Mouse (Mus musculus) MEL (cell line): ENCODE measurements around the gene Slc4a1. TPM values are rescaled to one million over a fixed set of nuclear protein-coding genes. Genes with fewer than 3 reads are reported as not detected.

Experiments used
- DNase-seq: peaks from one replicate; pipeline ENCODE4 v3.0.0; 2011; ENCODE audit warnings: low read depth, low spot score
- H3K27ac ChIP-seq: 2 replicates; pipeline ENCODE4 v1.5.1; 2012; ENCODE audit warnings: low read depth, mild to moderate bottlenecking, control low read depth, low read length, moderate library complexity; ENCODE audit not compliant: control insufficient read depth
- H3K27me3 ChIP-seq, 2 experiments: fragments of 150-350 bp in 1 of 2; sonication (generic) in 1 of 2; 2 replicates each; pipeline ENCODE4 v1.6.1; 2012; ENCODE audit warnings: low read length in 2 of 2, mild to moderate bottlenecking in 2 of 2, improper control_type of control experiment in 1 of 2, moderate library complexity in 1 of 2; ENCODE audit not compliant: insufficient read depth in 2 of 2, control insufficient read depth in 1 of 2
- H3K36me3 ChIP-seq, 2 experiments: 2 replicates each; pipeline ENCODE4 v1.6.1; 2012 to 2014; ENCODE audit warnings: low read length in 2 of 2, improper control_type of control experiment in 1 of 2, inconsistent platforms in 1 of 2, mild to moderate bottlenecking in 1 of 2; ENCODE audit not compliant: insufficient read depth in 2 of 2, control insufficient read depth in 1 of 2
- H3K4me1 ChIP-seq, 2 experiments: fragments of 150-350 bp in 1 of 2; sonication (generic) in 1 of 2; 2 replicates each; pipeline ENCODE4 v1.6.1; 2012; ENCODE audit warnings: low read length in 2 of 2, improper control_type of control experiment in 1 of 2, mild to moderate bottlenecking in 1 of 2; ENCODE audit not compliant: insufficient read depth in 2 of 2, control insufficient read depth in 1 of 2
- H3K4me3 ChIP-seq, 2 experiments: fragments of 150-350 bp in 1 of 2; sonication (generic) in 1 of 2; 2 replicates each; pipeline ENCODE4 v1.5.1; 2012; ENCODE audit warnings: low read depth in 2 of 2, low read length in 2 of 2, mild to moderate bottlenecking in 2 of 2, moderate library complexity in 2 of 2, control low read depth in 1 of 2, improper control_type of control experiment in 1 of 2; ENCODE audit not compliant: control insufficient read depth in 1 of 2, insufficient read depth in 1 of 2
- H3K79me2 ChIP-seq: 2 replicates; pipeline ENCODE4 v1.6.1; 2012; ENCODE audit warnings: mild to moderate bottlenecking, low read length, moderate library complexity; ENCODE audit not compliant: control insufficient read depth, poor library complexity, insufficient read depth
- H3K9ac ChIP-seq: 2 replicates; pipeline ENCODE4 v1.6.1; 2012; ENCODE audit warnings: low read depth, mild to moderate bottlenecking, control low read depth, low read length, moderate library complexity; ENCODE audit not compliant: control insufficient read depth, poor library complexity, severe bottlenecking
- H3K9me3 ChIP-seq: fragments of 150-350 bp; sonication (generic); replicated peaks from 2 replicates; pipeline ENCODE4 v1.6.1; 2012; ENCODE audit warnings: mild to moderate bottlenecking, low read length, improper control_type of control experiment, moderate library complexity; ENCODE audit not compliant: insufficient read depth
- BHLHE40 ChIP-seq: IDR thresholded peaks from 2 replicates; pipeline ENCODE4 v1.6.1; 2012; ENCODE audit warnings: low read depth, mild to moderate bottlenecking, inconsistent platforms, low read length, improper control_type of control experiment, borderline replicate concordance
- CTCF ChIP-seq, 3 experiments: IDR thresholded peaks in 2 of 3; conservative IDR thresholded peaks in 1 of 3; 2 replicates each; pipeline ENCODE4 v1.5.1; 2011 to 2012; ENCODE audit warnings: low read length in 3 of 3, low read depth in 2 of 3, mild to moderate bottlenecking in 2 of 3, improper control_type of control experiment in 1 of 3, inconsistent platforms in 1 of 3, mixed read lengths in 1 of 3, moderate library complexity in 1 of 3; ENCODE audit not compliant: control insufficient read depth in 1 of 3, insufficient read depth in 1 of 3, poor library complexity in 1 of 3, severe bottlenecking in 1 of 3
- E2F4 ChIP-seq: IDR thresholded peaks from 2 replicates; pipeline ENCODE4 v1.6.1; 2011; ENCODE audit warnings: low read depth, low read length, improper control_type of control experiment, borderline replicate concordance
- ELF1 ChIP-seq: IDR thresholded peaks from 2 replicates; pipeline ENCODE4 v1.6.1; 2014; ENCODE audit warnings: low read depth, mild to moderate bottlenecking, inconsistent platforms, low read length, improper control_type of control experiment, moderate library complexity
- ETS1 ChIP-seq: IDR thresholded peaks from 2 replicates; pipeline ENCODE4 v1.6.1; 2012; ENCODE audit warnings: low read depth, mild to moderate bottlenecking, inconsistent platforms, low read length, improper control_type of control experiment, moderate library complexity
- GATA1 ChIP-seq: IDR thresholded peaks from 2 replicates; pipeline ENCODE4 v1.6.1; 2011; ENCODE audit warnings: low read depth, low read length, improper control_type of control experiment
- JUND ChIP-seq: IDR thresholded peaks from 2 replicates; pipeline ENCODE4 v1.6.1; 2011; ENCODE audit warnings: low read depth, mild to moderate bottlenecking, improper control_type of control experiment, low read length
- KAT2A ChIP-seq: conservative IDR thresholded peaks from 2 replicates; pipeline ENCODE4 v1.6.1; 2012; ENCODE audit warnings: low read depth, low read length, improper control_type of control experiment, inconsistent platforms
- MAFK ChIP-seq: IDR thresholded peaks from 2 replicates; pipeline ENCODE4 v1.6.1; 2011; ENCODE audit warnings: low read depth, mild to moderate bottlenecking, low read length, improper control_type of control experiment, borderline replicate concordance
- MAX ChIP-seq: IDR thresholded peaks from 2 replicates; pipeline ENCODE4 v1.6.1; 2011; ENCODE audit warnings: low read length, improper control_type of control experiment
- MAZ ChIP-seq: IDR thresholded peaks from 2 replicates; pipeline ENCODE4 v1.6.1; 2012; ENCODE audit warnings: low read depth, mild to moderate bottlenecking, inconsistent platforms, low read length, improper control_type of control experiment
- MYB ChIP-seq: IDR thresholded peaks from 2 replicates; pipeline ENCODE4 v1.6.1; 2011; ENCODE audit warnings: mild to moderate bottlenecking, low read depth, low read length, improper control_type of control experiment
- NELFE ChIP-seq: IDR thresholded peaks from 2 replicates; pipeline ENCODE4 v1.6.1; 2011; ENCODE audit warnings: low read depth, low read length, improper control_type of control experiment
- NRF1 ChIP-seq: IDR thresholded peaks from 2 replicates; pipeline ENCODE4 v1.6.1; 2014; ENCODE audit warnings: low read depth, mild to moderate bottlenecking, inconsistent platforms, low read length, improper control_type of control experiment, moderate library complexity; ENCODE audit not compliant: poor library complexity, insufficient read depth, severe bottlenecking
- SIN3A ChIP-seq: IDR thresholded peaks from 2 replicates; pipeline ENCODE4 v1.6.1; 2012; ENCODE audit warnings: low read length, improper control_type of control experiment, inconsistent platforms
- SMC3 ChIP-seq: IDR thresholded peaks from 2 replicates; pipeline ENCODE4 v1.6.1; 2011; ENCODE audit warnings: low read depth, low read length, improper control_type of control experiment
- TAL1 ChIP-seq: IDR thresholded peaks from 2 replicates; pipeline ENCODE4 v1.6.1; 2012; ENCODE audit warnings: mild to moderate bottlenecking, inconsistent platforms, low read length, moderate library complexity, mixed read lengths
- TBP ChIP-seq: IDR thresholded peaks from 2 replicates; pipeline ENCODE4 v1.8.0; 2011; ENCODE audit warnings: low read depth, low read length, improper control_type of control experiment
- USF1 ChIP-seq: IDR thresholded peaks from 2 replicates; pipeline ENCODE4 v1.6.1; 2014; ENCODE audit warnings: low read depth, mild to moderate bottlenecking, inconsistent platforms, low read length, improper control_type of control experiment, moderate library complexity
- USF2 ChIP-seq, 2 experiments: IDR thresholded peaks; 2 replicates each; pipeline ENCODE4 v1.6.1; 2011 to 2012; ENCODE audit warnings: improper control_type of control experiment in 2 of 2, low read length in 2 of 2, borderline replicate concordance in 1 of 2, inconsistent platforms in 1 of 2, low read depth in 1 of 2, mild to moderate bottlenecking in 1 of 2; ENCODE audit not compliant: insufficient read depth in 1 of 2
- ZKSCAN1 ChIP-seq: IDR thresholded peaks from 2 replicates; pipeline ENCODE4 v1.6.1; 2012; ENCODE audit warnings: low read depth, mild to moderate bottlenecking, inconsistent platforms, low read length, improper control_type of control experiment, moderate library complexity
- ZMIZ1 ChIP-seq: IDR thresholded peaks from 2 replicates; pipeline ENCODE4 v1.6.1; 2012; ENCODE audit warnings: low read depth, mild to moderate bottlenecking, inconsistent platforms, low read length, improper control_type of control experiment, moderate library complexity
- ZNF384 ChIP-seq: IDR thresholded peaks from 2 replicates; pipeline ENCODE4 v1.6.1; 2012; ENCODE audit warnings: low read depth, mild to moderate bottlenecking, inconsistent platforms, low read length, improper control_type of control experiment
- polyA plus RNA-seq, 2 experiments: library from polyadenylated mRNA; stranded (reverse) in 1 of 2; unstranded in 1 of 2; fragments of >175 nt in 1 of 2; fragments of >200 nt in 1 of 2; gene quantifications; 2 replicates each; pipeline versions ENCODE4 v1.2.1 to v1.2.4; 2012; ENCODE audit warnings: low replicate concordance in 2 of 2, low read depth in 1 of 2; ENCODE audit not compliant: insufficient read length in 2 of 2, insufficient read depth in 1 of 2, missing spikeins in 1 of 2
- total RNA-seq: library from RNA; depleted of rRNA; stranded (reverse); fragments of 300-350 nt; gene quantifications from 2 replicates; pipeline ENCODE4 v1.2.3, GENCODE M21; 2012

Slc4a1 gene
- total and polyA plus RNA-seq, 3 experiments: 0.23 to 0.35 TPM; not detected in 1

GRCm38 (mm10) chr11:102380091-102380490 lies 14.1 kb upstream of the Slc4a1 start:
- Histone ChIP-seq H3K79me2 (no peaks in the 10 kb centered on the region), H3K27me3 (no peaks in the 10 kb centered on the region), H3K4me3 (no peak overlapping the region), H3K4me1 (peaks cover 0 to 6% of the 10 kb centered on the region in 2 experiments; a peak in 2 of 4 replicates), H3K9me3 (no peaks in the 10 kb centered on the region), H3K27ac (no peak overlapping the region), H3K36me3 (peaks cover 0 to 2% of the 10 kb centered on the region in 2 experiments; a peak in 2 of 4 replicates), H3K9ac (no peak overlapping the region)
- TF ChIP-seq JUND (no peak), ZKSCAN1 (no peak), NELFE (no peak), MAZ (no peak), E2F4 (no peak), ELF1 (no peak), GATA1 (no peak), MAX (no peak), ZMIZ1 (no peak), MAFK (no peak), CTCF (IDR thresholded peaks at IDR 0.05 in 2 of 3, conservative IDR thresholded peaks at IDR 0.05 in 1 of 3; ENCODE audit: control insufficient read depth in 1 of 3, insufficient read depth in 1 of 3, low read depth in 2 of 3, low read length in 3 of 3, poor library complexity in 1 of 3, severe bottlenecking in 1 of 3) (no peak), SMC3 (no peak), ZNF384 (no peak)
- DNase-seq: no peak

DNA sequence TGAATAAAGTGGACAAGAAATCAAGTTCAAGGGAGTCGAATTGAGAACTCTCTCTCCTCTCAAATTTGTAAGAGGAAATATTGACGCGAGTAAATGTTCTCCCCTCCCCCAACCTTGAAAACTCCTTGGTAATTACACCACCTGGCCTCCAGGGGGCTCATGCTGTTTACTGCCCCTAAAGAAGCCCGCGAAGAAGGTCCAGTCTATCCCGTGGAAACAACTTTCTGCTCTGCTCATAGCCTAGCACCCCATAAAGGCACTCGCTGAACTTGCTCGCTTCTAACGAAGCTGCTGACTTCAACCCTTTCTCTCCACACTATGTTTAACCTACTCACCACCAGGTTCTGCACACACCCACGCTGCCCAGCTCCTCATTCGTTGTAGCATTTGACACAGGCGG lies 11.2 kb upstream of the Slc4a1 start:
- H3K9ac ChIP-seq: no peak overlapping the region
- DNase-seq: peak; percentile 19
- H3K4me1 ChIP-seq: peaks cover 0 to 9% of the 10 kb centered on the region in 2 experiments; a peak in 2 of 4 replicates
- no peak overlapping the region for H3K4me3 ChIP-seq
- H3K9me3 ChIP-seq: no peaks in the 10 kb centered on the region
- H3K27ac ChIP-seq: no peak overlapping the region
- H3K79me2 ChIP-seq: no peaks in the 10 kb centered on the region
- H3K27me3 ChIP-seq: peaks cover 0 to 1% of the 10 kb centered on the region in 2 experiments; a peak in 2 of 4 replicates
- H3K36me3 ChIP-seq: peaks cover 0 to 2% of the 10 kb centered on the region in 2 experiments; a peak in 2 of 4 replicates
- no peak for TF ChIP-seq ZNF384
- peak; percentile 20; the same call in 1 of the 2 replicates for TF ChIP-seq SMC3
- peak in 2 of 3 experiments; percentile 24 to 35; a peak in 2 of 6 replicates for TF ChIP-seq CTCF (IDR thresholded peaks at IDR 0.05 in 2 of 3, conservative IDR thresholded peaks at IDR 0.05 in 1 of 3; ENCODE audit: control insufficient read depth in 1 of 3, insufficient read depth in 1 of 3, low read depth in 2 of 3, low read length in 3 of 3, poor library complexity in 1 of 3, severe bottlenecking in 1 of 3)
- TF ChIP-seq, all 39 proteins: peak for 2

DNA sequence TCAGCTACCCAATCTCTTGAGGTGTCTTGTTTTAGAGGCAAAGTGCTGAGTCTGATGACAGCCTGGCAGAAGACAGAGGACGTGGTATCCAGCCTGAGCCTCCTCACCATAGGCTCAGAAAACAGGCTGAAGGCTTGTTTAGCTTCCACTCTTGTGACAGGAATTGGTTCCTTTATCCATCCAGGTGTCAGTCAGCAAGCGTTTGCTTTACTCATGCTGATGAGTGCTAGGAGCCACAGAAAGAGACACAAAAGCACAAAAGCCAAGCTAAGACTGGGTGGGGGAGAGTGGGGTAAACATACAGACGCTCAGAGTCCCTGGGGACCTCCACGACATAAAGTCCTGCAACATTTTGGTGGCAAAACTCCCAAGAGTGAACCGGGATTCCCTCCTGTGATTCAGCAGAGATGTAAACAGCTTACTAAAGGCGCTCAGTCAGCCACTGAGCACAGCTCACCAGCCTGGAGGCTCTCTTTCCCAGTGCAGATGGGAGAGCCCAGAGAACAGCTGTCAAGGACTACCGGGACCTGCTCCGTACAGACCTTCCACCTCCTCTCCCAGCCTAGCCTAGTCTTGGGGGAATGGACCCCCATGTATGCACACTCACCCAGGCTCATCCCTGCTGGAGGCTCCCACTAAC lies 10.3 kb upstream of the Slc4a1 start:
- no peak overlapping the region for H3K4me3 ChIP-seq
- peaks cover 0 to 1% of the 10 kb centered on the region in 2 experiments; a peak in 2 of 4 replicates for H3K27me3 ChIP-seq
- DNase-seq: no peak
- no peaks in the 10 kb centered on the region for H3K79me2 ChIP-seq
- no peak overlapping the region for H3K27ac ChIP-seq
- H3K36me3 ChIP-seq: peaks cover 0 to 2% of the 10 kb centered on the region in 2 experiments; a peak in 2 of 4 replicates
- H3K9me3 ChIP-seq: no peaks in the 10 kb centered on the region
- H3K9ac ChIP-seq: no peak overlapping the region
- peaks cover 0 to 9% of the 10 kb centered on the region in 2 experiments; a peak in 2 of 4 replicates for H3K4me1 ChIP-seq
- TF ChIP-seq MYB (no peak), BHLHE40 (no peak), KAT2A (no peak), MAZ (no peak), TBP (no peak), NRF1 (no peak), ETS1 (no peak), JUND (no peak), SIN3A (no peak), E2F4 (no peak), TAL1 (no peak), NELFE (no peak), USF1 (no peak), USF2 (IDR thresholded peaks at IDR 0.05; ENCODE audit: borderline replicate concordance in 1 of 2, insufficient read depth in 1 of 2, low read depth in 1 of 2, low read length in 2 of 2) (no peak), ZKSCAN1 (no peak), ELF1 (no peak)
